26 mouse cellular contexts compared by ENCODE assay signal in genomic region chr11:67086467-67087164, GRCm38 (mm10). TPM values are rescaled to one million over a fixed set of nuclear protein-coding genes. Genes with fewer than 3 reads are reported as not detected.
DNase-seq lines count a peak whose midpoint lies in the region; ATAC-seq and TF ChIP-seq lines count a peak whose summit lies in the region.
"Had no signal": no experiment of that assay in that cellular context is flagged by ENCODE, and none has a peak within 500 bp of the region (broad histone marks: within the 10 kb centered on the region; RNA-seq: fewer than 3 reads in every experiment).

No protein-coding gene starts in this region.

- DNase-seq in adrenal gland, postnatal 14 days = peak; percentile 16
- no peak for DNase-seq in adrenal gland, postnatal 4 days (ENCODE audit: low spot score in 2 of 2)
- peak; percentile 51 for DNase-seq in kidney, adult 9 months
- DNase-seq in kidney, postnatal 10 days = no peak
- no peak for DNase-seq in liver, postnatal 0 days
- no peak for DNase-seq in hindbrain, embryonic 11.5 days (ENCODE audit: low spot score)
- DNase-seq: cerebellum, adult 8-10 months; cerebellum, postnatal 25 days; gastrocnemius, adult 2 months; gastrocnemius, postnatal 36 days; heart, adult 18-20 months; lung, embryonic 14.5 days; lung, postnatal 14 days; thymus, postnatal 4 days had no signal

- H3K4me2 ChIP-seq in liver, postnatal 0 days (ENCODE audit: low read depth, low read length) = no peak overlapping the region
- H3K4me2 ChIP-seq in liver, embryonic 12.5 days = no peak overlapping the region
- H3K4me2 ChIP-seq in hindbrain, embryonic 11.5 days (replicated peaks; ENCODE audit: low read depth, low read length) = no peak overlapping the region
- H3K4me2 ChIP-seq: heart, embryonic 11.5 days; hindbrain, embryonic 15.5 days; limb, embryonic 13.5 days; lung, embryonic 14.5 days; midbrain, embryonic 15.5 days had no signal

- TF ChIP-seq EP300 in liver, postnatal 0 days (IDR thresholded peaks at IDR 0.05; ENCODE audit: low read depth) = no peak

- peaks cover 17% of the 10 kb centered on the region for H3K27me3 ChIP-seq in liver, postnatal 0 days (ENCODE audit: insufficient read depth, low read length)
- peaks cover 60% of the 10 kb centered on the region for H3K27me3 ChIP-seq in liver, embryonic 12.5 days (replicated peaks)
- peaks cover 12% of the 10 kb centered on the region for H3K27me3 ChIP-seq in hindbrain, embryonic 11.5 days (ENCODE audit: control insufficient read depth, insufficient read depth, low read length)

- TF ChIP-seq CTCF in liver, postnatal 0 days (IDR thresholded peaks at IDR 0.05; ENCODE audit: low read depth) = no peak

- no peak overlapping the region for H3K9ac ChIP-seq in liver, postnatal 0 days (replicated peaks)
- no peak overlapping the region for H3K9ac ChIP-seq in liver, embryonic 12.5 days
- H3K9ac ChIP-seq in hindbrain, embryonic 11.5 days (ENCODE audit: low read depth, low read length) = no peak overlapping the region
- H3K9ac ChIP-seq: hindbrain, embryonic 15.5 days; limb, embryonic 13.5 days; liver, embryonic 14.5 days; lung, embryonic 14.5 days; midbrain, embryonic 15.5 days had no signal

- no peak overlapping the region for H3K4me3 ChIP-seq in liver, postnatal 0 days (ENCODE audit: low read depth, low read length)
- no peak overlapping the region for H3K4me3 ChIP-seq in liver, embryonic 12.5 days
- H3K4me3 ChIP-seq in hindbrain, embryonic 11.5 days (ENCODE audit: low read depth, low read length) = no peak overlapping the region
- H3K4me3 ChIP-seq: gastrocnemius, adult 2 months; hindbrain, embryonic 15.5 days; limb, embryonic 13.5 days; midbrain, embryonic 15.5 days had no signal

- no peaks in the 10 kb centered on the region for H3K4me1 ChIP-seq in liver, postnatal 0 days (ENCODE audit: insufficient read depth)
- H3K4me1 ChIP-seq in liver, embryonic 12.5 days = 0 out of 2 replicates have a peak, but pooled peaks cover under 1% of the 10 kb centered on the region
- no peaks in the 10 kb centered on the region for H3K4me1 ChIP-seq in hindbrain, embryonic 11.5 days (replicated peaks; ENCODE audit: control insufficient read depth, insufficient read depth, low read length)
- H3K4me1 ChIP-seq: midbrain, embryonic 15.5 days had no signal

- H3K36me3 ChIP-seq in liver, postnatal 0 days (replicated peaks; ENCODE audit: insufficient read depth, low read length) = no peaks in the 10 kb centered on the region
- no peaks in the 10 kb centered on the region for H3K36me3 ChIP-seq in liver, embryonic 12.5 days
- H3K36me3 ChIP-seq in hindbrain, embryonic 11.5 days (ENCODE audit: control insufficient read depth, insufficient read depth, low read length) = no peaks in the 10 kb centered on the region
- H3K36me3 ChIP-seq: G1E; hindbrain, embryonic 15.5 days; limb, embryonic 13.5 days; midbrain, embryonic 15.5 days had no signal

- no peaks in the 10 kb centered on the region for H3K9me3 ChIP-seq in liver, postnatal 0 days (ENCODE audit: low read length)
- H3K9me3 ChIP-seq in liver, embryonic 12.5 days (replicated peaks) = no peaks in the 10 kb centered on the region
- no peaks in the 10 kb centered on the region for H3K9me3 ChIP-seq in hindbrain, embryonic 11.5 days (ENCODE audit: control insufficient read depth, low read length)
- H3K9me3 ChIP-seq: G1E; hindbrain, embryonic 15.5 days; limb, embryonic 13.5 days; midbrain, embryonic 15.5 days had no signal

- WGBS in liver, postnatal 0 days (ENCODE audit: insufficient replicate concordance) = 55% methylated on average over 9 of the region's 9 CpGs
- WGBS in liver, embryonic 12.5 days (ENCODE audit: insufficient replicate concordance) = 53% methylated on average over 9 of the region's 9 CpGs
- WGBS in hindbrain, embryonic 11.5 days = 54% methylated on average over 9 of the region's 9 CpGs

- no peak overlapping the region for H3K27ac ChIP-seq in liver, postnatal 0 days (ENCODE audit: low read depth)
- no peak overlapping the region for H3K27ac ChIP-seq in liver, embryonic 12.5 days
- H3K27ac ChIP-seq in hindbrain, embryonic 11.5 days (ENCODE audit: low read depth, low read length) = no peak overlapping the region
- H3K27ac ChIP-seq: gastrocnemius, adult 2 months; hindbrain, embryonic 15.5 days; limb, embryonic 13.5 days; liver, embryonic 14.5 days; midbrain, embryonic 15.5 days had no signal

- ATAC-seq in liver, postnatal 0 days = peak; percentile 68
- no peak; the same call in 1 of the 2 replicates for ATAC-seq in liver, embryonic 12.5 days
- ATAC-seq in hindbrain, embryonic 11.5 days (ENCODE audit: low FRiP score) = no peak
- ATAC-seq: forebrain, embryonic 16.5 days; inflammation-experienced regulatory T-cells, adult 6 months; midbrain, embryonic 15.5 days; Patski had no signal

RNA-seq across cellular contexts. Expression of gene Myh3, which starts 8.5 kb away (rescaled TPM):
- total RNA-seq in adrenal gland, postnatal 14 days (2021) = 0.07 TPM in 1 of 2 replicates, not detected in the other
- 10 to 100 TPM in 1 of 2 experiments, 1 to 10 TPM in 1; 3.2 to 28.8 TPM for total RNA-seq in adrenal gland, postnatal 4 days (2021)
- 0.06 and 0.75 TPM in 2 replicates for polyA plus RNA-seq in liver, postnatal 0 days (2015; fragmentation: Nextera tagmentation; extraction: Ambion mirVana)
- 0.58 and 1.4 TPM in 2 replicates for polyA plus RNA-seq in liver, embryonic 12.5 days (2016; fragmentation: Nextera tagmentation; extraction: Ambion mirVana)
- polyA plus RNA-seq in hindbrain, embryonic 11.5 days (2014; fragmentation: Nextera tagmentation; extraction: Ambion mirVana) = 2.3 and 4.1 TPM in 2 replicates
- total RNA-seq: G1E; hematopoietic stem cell, adult 5-6 weeks; neutrophil, adult 5-6 weeks had no signal
- polyA plus RNA-seq: G1E had no signal

RNA-seq across cellular contexts. Expression of gene Sco1, which starts 34.1 kb away (rescaled TPM):
- total RNA-seq in adrenal gland, postnatal 14 days (2021) = 21.4 and 24.3 TPM in 2 replicates
- 10 to 100 TPM; 20.4 to 20.8 TPM for total RNA-seq in adrenal gland, postnatal 4 days (2021)
- 7.4 and 7.7 TPM in 2 replicates for polyA plus RNA-seq in liver, postnatal 0 days (2015; fragmentation: Nextera tagmentation; extraction: Ambion mirVana)
- polyA plus RNA-seq in liver, embryonic 12.5 days (2016; fragmentation: Nextera tagmentation; extraction: Ambion mirVana) = 12.8 and 13.4 TPM in 2 replicates
- polyA plus RNA-seq in hindbrain, embryonic 11.5 days (2014; fragmentation: Nextera tagmentation; extraction: Ambion mirVana) = 16.1 and 20.0 TPM in 2 replicates

RNA-seq across cellular contexts. Expression of gene Adprm, which starts 34.2 kb away (rescaled TPM):
- 18.6 and 20.5 TPM in 2 replicates for total RNA-seq in adrenal gland, postnatal 14 days (2021)
- 10 to 100 TPM; 28.0 to 29.2 TPM for total RNA-seq in adrenal gland, postnatal 4 days (2021)
- 15.0 and 15.4 TPM in 2 replicates for polyA plus RNA-seq in liver, postnatal 0 days (2015; fragmentation: Nextera tagmentation; extraction: Ambion mirVana)
- 11.9 and 14.5 TPM in 2 replicates for polyA plus RNA-seq in liver, embryonic 12.5 days (2016; fragmentation: Nextera tagmentation; extraction: Ambion mirVana)
- polyA plus RNA-seq in hindbrain, embryonic 11.5 days (2014; fragmentation: Nextera tagmentation; extraction: Ambion mirVana) = 38.7 and 39.0 TPM in 2 replicates

Comparison
In these comparisons a context has a peak if more than half of its experiments do, and no peak if none do; other contexts are left out.
1. DNase-seq: peak in adrenal gland, postnatal 14 days (single experiment) and kidney, adult 9 months (single experiment); none in adrenal gland, postnatal 4 days (0 of 2), kidney, postnatal 10 days (single experiment), liver, postnatal 0 days (single experiment) and hindbrain, embryonic 11.5 days (single experiment).